Mouse (Mus musculus) cerebellum, adult 2 months (tissue): Measurements from ENCODE around the gene Rlbp1. TPM values are rescaled to one million over a fixed set of nuclear protein-coding genes. Genes with fewer than 3 reads are reported as not detected.
A peak's percentile ranks its signal among the peaks of the same experiment; 100 is the strongest.

ENCODE experiments used
- DNase-seq, 2 experiments: peaks; one replicate each; pipeline ENCODE4 v3.0.0; 2021
- H3K27ac ChIP-seq: fragments of 200-500 bp; 2 replicates; pipeline ENCODE4 v1.5.1; 2012; ENCODE audit warnings: low read length, control low read depth, inconsistent platforms; ENCODE audit not compliant: insufficient read depth
- H3K27me3 ChIP-seq: fragments of 200-500 bp; 2 replicates; pipeline ENCODE4 v1.6.1; 2012; ENCODE audit warnings: inconsistent platforms, mild to moderate bottlenecking, low read length, moderate library complexity; ENCODE audit not compliant: control insufficient read depth, insufficient read depth
- H3K4me1 ChIP-seq: fragments of 200-500 bp; 2 replicates; pipeline ENCODE4 v1.6.1; 2011; ENCODE audit warnings: low read length; ENCODE audit not compliant: control insufficient read depth, insufficient read depth
- H3K4me3 ChIP-seq: fragments of 200-500 bp; replicated peaks from 2 replicates; pipeline ENCODE3; 2011; ENCODE audit warnings: mild to moderate bottlenecking, low read depth, low read length, control low read depth; ENCODE audit not compliant: insufficient read depth
- CTCF ChIP-seq: fragments of 200-500 bp; IDR thresholded peaks from 2 replicates; pipeline ENCODE4 v1.5.1; 2011; ENCODE audit warnings: low read depth, mild to moderate bottlenecking, control low read depth, low read length, moderate library complexity, borderline replicate concordance; ENCODE audit not compliant: insufficient read depth
- POLR2A ChIP-seq: fragments of 200-500 bp; IDR thresholded peaks from 2 replicates; pipeline ENCODE4 v1.6.1; 2011; ENCODE audit warnings: low read length, control low read depth, borderline replicate concordance; ENCODE audit not compliant: insufficient read depth
- WGBS: fragments of 180-500 bp; shearing (Covaris S2); methylation state at CpG from one replicate; pipeline ENCODE4 v1.1.7; 2018; 5-methylcytosine and 5-hydroxymethylcytosine counted together
- polyA plus RNA-seq: library from polyadenylated mRNA; depleted of rRNA; stranded (reverse); fragments of >200 nt; gene quantifications from 2 replicates; pipeline ENCODE4 v1.2.3, GENCODE M21; 2012

Gene Rlbp1
- polyA plus RNA-seq, 1 experiment: 9.8 TPM

- Histone ChIP-seq H3K4me1 (no peaks in the 10 kb centered on the region), H3K4me3 (peak overlapping the region; percentile 88), H3K27me3 (no peaks in the 10 kb centered on the region), H3K27ac (0 out of 2 replicates have a peak overlapping the region, but pooled peaks have one; percentile 44)
- WGBS: 0% methylated on average over 3 of the region's 3 CpGs
- no peak for DNase-seq
- no peak for TF ChIP-seq POLR2A
- no peak for TF ChIP-seq CTCF
Observed at GRCm38 (mm10) chr7:79391471-79391870, 4.6 kb upstream of the Rlbp1 start.

DNA sequence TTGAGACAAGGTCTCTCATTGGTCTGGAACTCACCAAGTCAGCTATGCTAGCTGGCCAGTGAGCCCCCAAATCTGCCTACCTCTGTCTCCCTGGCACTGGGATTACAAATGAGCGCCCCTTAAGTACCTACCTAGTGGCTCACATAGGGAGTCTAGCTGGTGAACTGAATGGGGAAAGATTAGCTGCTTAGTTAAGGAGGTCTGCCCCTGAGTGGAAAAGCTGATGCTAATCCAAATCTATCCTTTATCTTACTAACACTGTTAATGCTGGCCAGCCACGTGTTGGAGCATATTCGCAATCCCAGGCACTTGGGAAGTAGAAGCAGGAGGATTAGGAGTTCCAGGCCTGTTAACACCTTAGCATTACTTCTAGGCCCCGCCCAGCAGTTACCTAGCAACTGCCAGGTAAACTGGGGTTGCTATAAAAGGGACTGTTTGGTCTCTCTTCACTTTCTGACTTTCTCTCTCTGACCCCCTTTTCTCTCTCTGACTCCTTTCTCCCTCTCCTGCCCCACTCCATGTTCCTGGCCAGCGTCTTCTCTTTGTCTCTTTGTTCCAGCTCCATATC lies 3.4 kb upstream of the Rlbp1 start:
- no peak for DNase-seq
- Histone ChIP-seq H3K27ac (no peak overlapping the region), H3K27me3 (no peaks in the 10 kb centered on the region), H3K4me3 (no peak overlapping the region), H3K4me1 (no peaks in the 10 kb centered on the region)
- no peak for TF ChIP-seq POLR2A
- WGBS: 79% methylated on average over 5 of the region's 5 CpGs

DNA sequence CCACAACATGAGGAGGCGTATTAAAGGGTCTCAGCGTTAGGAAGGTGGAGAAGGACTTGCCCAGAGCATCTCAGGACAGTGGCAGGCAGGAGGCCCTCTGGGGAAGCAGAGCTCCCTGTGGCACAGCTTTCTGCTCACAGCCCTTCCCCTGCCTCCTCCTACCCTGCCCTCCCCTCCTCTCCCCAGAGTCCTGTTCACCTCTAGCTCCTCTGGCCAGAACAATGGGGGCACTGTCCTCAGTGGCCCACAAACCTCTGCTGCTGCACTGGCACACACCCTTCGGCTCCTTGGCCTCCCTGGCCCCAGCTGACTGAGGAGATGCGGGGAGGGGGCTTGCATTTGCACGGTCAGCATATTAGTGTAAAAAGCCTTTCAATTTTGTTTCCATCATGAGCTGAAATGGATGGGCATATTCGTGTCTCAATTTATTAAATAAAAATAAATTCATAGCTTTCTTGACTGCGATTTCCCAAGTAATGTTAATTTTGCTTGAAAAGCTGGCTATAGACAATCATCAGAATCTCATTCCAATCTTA lies 1.9 kb upstream of the Rlbp1 start:
- WGBS: 56% methylated on average over 7 of the region's 7 CpGs
- H3K27ac ChIP-seq: no peak overlapping the region
- peak in 1 of 2 experiments; percentile 14 for DNase-seq
- TF ChIP-seq POLR2A (no peak), CTCF (no peak)
- no peaks in the 10 kb centered on the region for H3K27me3 ChIP-seq
- H3K4me3 ChIP-seq: no peak overlapping the region
- no peaks in the 10 kb centered on the region for H3K4me1 ChIP-seq

DNA sequence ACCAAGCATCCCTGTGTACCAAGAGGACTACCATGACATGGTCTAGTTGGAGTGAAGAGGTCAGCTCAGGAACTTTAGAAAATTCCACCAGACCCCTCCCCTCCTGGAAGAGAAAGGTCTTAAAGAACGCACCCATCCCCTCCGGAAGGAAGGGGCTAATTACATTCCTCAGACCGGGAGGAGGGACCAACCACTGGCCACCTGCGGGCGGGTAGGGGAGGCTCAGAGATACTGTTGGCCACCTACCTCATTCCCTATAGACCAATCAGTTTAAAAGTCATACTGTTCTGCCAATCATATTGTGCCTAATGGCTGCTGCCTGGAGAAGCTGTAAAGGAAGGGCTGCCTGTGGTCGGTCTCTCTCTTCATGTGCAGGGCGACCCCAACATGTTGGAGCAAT lies 1.1 kb upstream of the Rlbp1 start:
- Histone ChIP-seq H3K27ac (no peak overlapping the region), H3K4me1 (no peaks in the 10 kb centered on the region), H3K4me3 (no peak overlapping the region), H3K27me3 (no peaks in the 10 kb centered on the region)
- WGBS: 68% methylated on average over 7 of the region's 7 CpGs
- TF ChIP-seq POLR2A: no peak
- no peak for TF ChIP-seq CTCF
- no peak for DNase-seq

DNA sequence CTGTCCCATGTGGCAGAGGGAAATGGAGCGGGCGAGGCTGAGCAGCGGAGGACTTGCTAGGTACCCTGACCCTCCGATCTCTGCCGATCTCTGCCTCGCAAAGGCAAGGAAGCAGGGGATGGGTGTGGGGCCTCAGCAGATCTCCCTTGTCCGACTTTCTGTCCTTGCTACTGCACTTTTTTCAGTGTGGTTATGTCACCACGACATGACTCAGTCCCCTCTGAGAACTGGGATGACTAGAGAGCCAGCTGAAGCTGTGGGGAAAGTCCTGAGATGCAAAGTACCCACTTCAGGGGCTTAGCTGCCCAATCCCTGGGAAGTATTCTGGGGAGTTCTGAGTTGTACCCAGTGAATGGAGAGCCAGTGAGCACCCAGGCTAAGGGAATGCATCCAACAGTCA lies 292 bp upstream of the Rlbp1 start:
- WGBS: 33% methylated on average over 8 of the region's 8 CpGs
- H3K27ac ChIP-seq: no peak overlapping the region
- DNase-seq: no peak

DNA sequence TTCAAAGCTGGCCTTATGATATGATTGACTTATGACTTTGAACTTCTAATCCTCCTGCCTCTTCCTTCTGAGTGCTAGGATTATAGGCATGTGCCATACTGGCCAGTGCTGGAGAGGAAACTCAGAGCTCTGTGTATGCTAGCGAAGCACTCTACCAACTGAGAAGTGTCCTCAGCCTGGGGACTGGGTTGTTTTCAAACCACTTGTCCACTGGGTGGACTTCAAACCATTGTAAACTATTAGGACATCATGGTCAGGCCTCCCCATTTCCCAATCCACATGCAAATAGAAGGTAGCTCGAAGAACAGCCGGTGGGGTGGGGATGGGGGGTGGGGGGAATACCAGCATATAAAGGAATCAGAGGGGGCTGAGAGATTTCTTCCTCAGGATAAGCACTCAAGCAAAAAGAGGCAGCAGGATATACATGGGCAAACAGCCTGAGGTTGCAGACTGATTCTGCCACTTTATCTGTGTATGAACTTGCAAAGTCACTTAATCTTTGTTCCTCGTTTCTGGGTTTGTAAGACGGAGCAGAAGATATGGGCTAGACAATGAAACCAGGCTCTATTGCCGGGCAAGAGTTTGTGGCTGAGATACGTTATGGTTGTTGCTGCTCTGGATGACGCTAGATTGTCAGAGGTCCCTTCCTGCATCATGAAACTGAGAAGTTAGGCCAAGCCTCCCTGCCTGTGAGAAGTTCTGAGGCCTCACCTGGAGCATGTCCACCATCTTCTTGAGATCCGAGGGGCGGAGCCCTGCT lies 10.2 kb downstream of the Rlbp1 start:
- WGBS: 87% methylated on average over 10 of the region's 10 CpGs
- no peak overlapping the region for H3K4me3 ChIP-seq
- H3K4me1 ChIP-seq: no peaks in the 10 kb centered on the region
- TF ChIP-seq POLR2A (no peak), CTCF (no peak)
- no peaks in the 10 kb centered on the region for H3K27me3 ChIP-seq
- H3K27ac ChIP-seq: no peak overlapping the region
- no peak for DNase-seq

More for the DNA sequence above, 292 bp upstream of the Rlbp1 start:
- no peaks in the 10 kb centered on the region for H3K4me1 ChIP-seq
- H3K27me3 ChIP-seq: no peaks in the 10 kb centered on the region
- TF ChIP-seq POLR2A: no peak
- TF ChIP-seq CTCF: no peak
- no peak overlapping the region for H3K4me3 ChIP-seq

- no peaks in the 10 kb centered on the region for H3K27me3 ChIP-seq
- no peak overlapping the region for H3K4me3 ChIP-seq
- 76% methylated on average over 5 of the region's 5 CpGs for WGBS
- TF ChIP-seq POLR2A (no peak), CTCF (no peak)
- no peak overlapping the region for H3K27ac ChIP-seq
- no peaks in the 10 kb centered on the region for H3K4me1 ChIP-seq
- DNase-seq: no peak
Observed at GRCm38 (mm10) chr7:79375594-79375993, 11.3 kb downstream of the Rlbp1 start.

GRCm38 (mm10) chr7:79374017-79374416 lies 12.8 kb downstream of the Rlbp1 start:
- DNase-seq: no peak
- H3K27ac ChIP-seq: no peak overlapping the region
- TF ChIP-seq CTCF: no peak
- no peak for TF ChIP-seq POLR2A
- H3K4me1 ChIP-seq: no peaks in the 10 kb centered on the region
- H3K4me3 ChIP-seq: no peak overlapping the region
- no peaks in the 10 kb centered on the region for H3K27me3 ChIP-seq
